Mouse (Mus musculus): ENCODE data around the gene Cdnf.

DNA sequence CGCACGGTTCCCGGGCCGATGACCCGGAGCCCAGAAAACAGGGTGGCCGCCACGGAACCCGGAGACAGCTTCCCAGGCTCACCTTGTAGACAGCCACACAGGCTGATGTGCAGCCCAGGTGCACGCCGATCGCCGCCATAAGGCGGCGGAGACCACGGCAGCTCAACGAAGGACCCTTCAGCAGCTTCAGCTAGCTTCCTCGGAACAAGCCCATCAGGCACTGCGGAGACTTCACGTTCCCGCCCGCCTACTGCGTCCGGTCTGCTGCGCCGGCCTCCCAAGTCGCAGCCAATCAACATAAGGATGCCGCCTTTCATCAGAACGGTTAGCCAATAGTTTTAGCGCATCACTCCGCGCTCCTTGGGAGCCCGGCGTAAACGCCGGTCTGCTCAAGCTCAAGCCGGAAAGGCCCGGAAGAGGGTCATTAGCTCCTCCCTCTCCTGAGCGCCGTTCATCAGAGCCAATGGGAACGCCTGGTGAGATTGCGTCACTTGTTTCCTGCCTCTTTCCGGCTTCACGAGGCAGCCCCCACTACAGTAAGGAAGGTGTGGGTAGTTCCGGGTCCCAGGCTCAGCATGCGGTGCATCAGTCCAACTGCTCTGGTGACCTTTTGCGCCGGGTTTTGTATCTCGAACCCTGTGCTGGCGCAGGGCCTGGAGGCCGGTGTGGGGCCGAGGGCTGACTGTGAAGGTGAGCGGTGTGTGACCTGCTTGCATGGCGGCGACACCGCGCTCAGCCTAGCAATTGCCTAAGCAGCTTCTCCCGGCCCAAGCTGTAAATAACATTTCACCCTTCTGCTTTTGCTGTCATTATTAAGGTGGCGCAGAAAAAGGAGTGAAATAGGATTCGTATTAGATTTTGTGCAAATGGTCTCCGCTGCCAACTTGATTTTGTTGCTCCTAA, at the start of gene Cdnf, which contains the start of the genes Gm45902 and Hspa14:
- TF ChIP-seq CTCF (IDR thresholded peaks at IDR 0.05; ENCODE audit: low read depth, low read length) (no peak), POLR2A (IDR thresholded peaks at IDR 0.05; ENCODE audit: extremely low read depth, insufficient read depth, low read length) (peak; percentile 78)
